Mouse (Mus musculus) c-Kit-negative CD71-positive TER-119-positive erythroid progenitor cells, embryonic 14.5 days (primary cell): Measurements from ENCODE around the gene Trem2.
"Not testable (repeated sequence)": the region's sequence is repeated elsewhere in the genome, so short reads cannot be mapped to it uniquely, and the experiment has no call there.

Experiments used
- DNase-seq: peaks from one replicate; pipeline ENCODE4 v3.0.0-alpha.2; 2013; ENCODE audit warnings: low read depth, low spot score

Gene Trem2

GRCm38 (mm10) chr17:48350681-48351193 lies 4.5 kb downstream of the Trem2 start:
- DNase-seq = no peak

GRCm38 (mm10) chr17:48352976-48353375 lies 6.8 kb downstream of the Trem2 start:
- not testable (repeated sequence) for DNase-seq

GRCm38 (mm10) chr17:48355822-48356221 lies 9.6 kb downstream of the Trem2 start:
- no peak for DNase-seq

GRCm38 (mm10) chr17:48357892-48358291 lies 11.7 kb downstream of the Trem2 start:
- no peak for DNase-seq

GRCm38 (mm10) chr17:48359616-48360015 lies 13.4 kb downstream of the Trem2 start, which contains the start of gene Treml1:
Gene Treml1 (plus strand): TSS chr17:48359916.
- DNase-seq = no peak

GRCm38 (mm10) chr17:48360462-48360861 lies 14.3 kb downstream of the Trem2 start:
- DNase-seq = no peak

- DNase-seq = no peak
Measured at GRCm38 (mm10) chr17:48362346-48362745, 16.1 kb downstream of the Trem2 start.

- no peak for DNase-seq
Measured at GRCm38 (mm10) chr17:48362966-48363365, 16.8 kb downstream of the Trem2 start.

- DNase-seq = no peak
Measured at GRCm38 (mm10) chr17:48363421-48363965, 17.3 kb downstream of the Trem2 start.

- no peak for DNase-seq
Measured at GRCm38 (mm10) chr17:48365511-48366155, 19.4 kb downstream of the Trem2 start.

GRCm38 (mm10) chr17:48366806-48367205 lies 20.6 kb downstream of the Trem2 start:
- DNase-seq = no peak

- no peak for DNase-seq
Measured at GRCm38 (mm10) chr17:48371621-48372020, 25.4 kb downstream of the Trem2 start.

- DNase-seq = no peak
Measured at GRCm38 (mm10) chr17:48372987-48373386, 26.8 kb downstream of the Trem2 start.

- no peak for DNase-seq
Measured at GRCm38 (mm10) chr17:48376102-48376501, 29.9 kb downstream of the Trem2 start.

GRCm38 (mm10) chr17:48379050-48379449 lies 32.8 kb downstream of the Trem2 start:
- DNase-seq = no peak

GRCm38 (mm10) chr17:48385786-48386461 lies 39.7 kb downstream of the Trem2 start:
- no peak for DNase-seq

GRCm38 (mm10) chr17:48388666-48389065 lies 42.5 kb downstream of the Trem2 start:
- DNase-seq = no peak

- DNase-seq = no peak
Measured at GRCm38 (mm10) chr17:48389442-48389841, 43.2 kb downstream of the Trem2 start.

- no peak for DNase-seq
Measured at GRCm38 (mm10) chr17:48391446-48391845, 45.2 kb downstream of the Trem2 start.

GRCm38 (mm10) chr17:48392616-48393015 lies 46.4 kb downstream of the Trem2 start:
- no peak for DNase-seq

- DNase-seq = no peak
Measured at GRCm38 (mm10) chr17:48401710-48402109, 55.5 kb downstream of the Trem2 start.

- DNase-seq = no peak
Measured at GRCm38 (mm10) chr17:48402751-48403150, 56.5 kb downstream of the Trem2 start.
